Mouse (Mus musculus): Measurements from ENCODE around the gene AI854703. TPM values are rescaled to one million over a fixed set of nuclear protein-coding genes. Genes with fewer than 3 reads are reported as not detected.

Gene AI854703
- 0.24 and 0.33 TPM in 2 replicates for polyA plus RNA-seq (2012; rRNA removed)

DNA sequence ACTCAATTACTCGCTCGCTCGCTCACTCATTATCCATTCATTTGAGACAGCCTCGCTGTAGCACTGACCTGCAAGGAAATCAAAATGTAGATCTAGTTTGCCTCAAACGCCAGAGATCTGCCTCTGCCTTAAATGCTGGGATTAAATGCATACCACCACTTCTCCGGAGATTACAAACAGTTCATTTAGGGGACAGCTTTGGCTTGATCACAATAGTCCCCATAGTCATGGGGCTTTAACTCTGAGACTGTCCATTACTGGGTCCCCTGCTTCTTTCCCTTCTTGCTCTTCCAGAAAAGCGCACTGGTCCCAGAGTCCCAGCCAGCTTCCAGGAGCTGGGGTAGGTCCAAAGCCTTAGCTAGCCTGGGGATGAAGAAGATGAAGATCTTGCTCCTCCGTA is at the start of gene AI854703:
TSS of gene AI854703 (plus strand) at position 301 of the 400 bp plus-strand sequence.

DNA sequence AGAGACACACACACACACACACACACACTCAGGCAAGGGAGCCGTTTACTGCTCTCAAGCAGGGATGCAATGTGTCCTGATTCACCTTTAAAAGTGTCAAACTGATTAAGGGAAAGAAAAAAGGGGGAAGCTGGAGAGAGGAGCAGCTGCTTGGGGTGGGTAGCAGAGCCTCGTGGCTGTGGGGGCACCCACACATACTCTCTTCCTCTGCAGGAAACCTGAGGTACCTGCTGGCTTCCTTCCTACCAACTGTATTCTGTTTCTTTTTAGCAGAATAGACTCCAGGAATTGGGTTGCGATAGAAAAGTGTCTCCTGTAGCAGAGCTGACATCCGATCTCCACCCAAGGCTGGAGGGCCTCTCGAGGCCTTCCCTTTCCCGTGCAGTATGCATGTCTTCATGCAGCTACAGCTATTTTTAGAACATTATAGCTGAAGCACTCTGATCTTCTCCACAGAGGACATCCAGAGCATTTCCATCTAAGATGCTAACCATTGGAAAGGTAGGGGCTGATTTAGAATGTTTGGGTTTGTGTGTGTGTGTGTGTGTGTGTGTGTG is 37.3 kb upstream of the AI854703 start, which contains the start of gene Gm45021:
TSS of gene Gm45021 (plus strand) at position 417 of the 557 bp plus-strand sequence.

GRCm38 (mm10) chr6:48593158-48594042 is 33.2 kb upstream of the AI854703 start, which contains the start of the genes Repin1 and Gm44965:
Gene Repin1, plus strand, starts transcription at chr6:48593883.
Gene Gm44965, plus strand, starts transcription at chr6:48593941.

GRCm38 (mm10) chr6:48601271-48602079 is 25.1 kb upstream of the AI854703 start, which contains the start of gene Zfp775:
Gene Zfp775, plus strand, starts transcription at chr6:48602063.

GRCm38 (mm10) chr6:48646995-48647394 is 20.4 kb downstream of the AI854703 start, which contains the start of gene Gimap8:
Gene Gimap8, plus strand, starts transcription at chr6:48647234.

DNA sequence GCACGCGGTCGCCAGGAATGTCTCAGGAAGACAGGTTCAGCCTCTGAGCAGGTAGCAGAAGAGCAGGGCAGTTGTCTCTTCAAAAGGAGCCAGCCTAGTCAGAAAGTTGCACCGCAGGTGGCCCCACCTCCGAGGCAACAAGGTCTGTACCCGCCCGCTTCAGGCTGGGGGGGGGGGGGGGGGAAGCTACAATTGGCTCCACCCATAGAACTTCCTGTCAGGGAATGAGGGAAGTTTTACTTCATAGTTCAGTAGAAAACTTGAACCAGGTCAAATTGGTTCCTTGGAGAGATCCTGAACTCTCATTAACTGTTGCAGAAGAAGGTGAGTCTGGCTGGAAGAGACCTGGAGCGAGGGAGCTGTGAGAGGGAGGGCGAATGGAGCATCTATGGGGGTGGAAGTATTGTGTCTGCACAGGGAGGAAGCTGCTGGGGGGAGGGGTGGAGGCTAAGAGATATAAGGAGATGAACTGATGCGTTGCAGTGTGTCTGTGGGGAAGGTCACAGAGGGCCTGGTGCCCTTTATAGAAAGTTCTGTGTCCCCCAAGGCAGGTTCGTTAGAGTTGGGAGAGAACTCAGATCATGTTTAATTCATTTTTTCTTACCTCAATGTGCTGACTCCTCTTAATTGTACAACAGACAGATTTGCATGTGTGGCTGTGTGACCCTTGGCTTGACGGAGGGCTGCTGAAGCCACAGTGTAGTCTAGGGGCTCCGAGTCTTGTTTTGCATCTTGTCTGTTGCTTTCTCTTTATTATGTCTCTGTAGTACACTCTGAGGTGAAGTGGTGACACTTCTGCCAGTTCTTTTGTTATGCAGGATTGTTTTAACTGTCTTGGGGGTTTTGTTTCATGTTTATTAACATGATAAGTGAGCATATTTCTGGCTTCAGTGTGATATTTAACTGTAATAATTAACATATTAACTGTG is 49.6 kb downstream of the AI854703 start, which contains the start of gene Gimap9:
TSS of gene Gimap9 (plus strand) at position 199 of the 929 bp plus-strand sequence.

Other genes starting within 250 kb of the AI854703 start
- gene Krba1, start 231.2 kb upstream of the AI854703 start, polyA plus RNA-seq (2012; rRNA removed): 1.8 and 1.9 TPM in 2 replicates
- 1.9 and 2.2 TPM in 2 replicates for gene Zfp467, start 180.9 kb upstream of the AI854703 start, polyA plus RNA-seq (2012; rRNA removed)
- gene Sspo, start 178.5 kb upstream of the AI854703 start, polyA plus RNA-seq (2012; rRNA removed): 0.07 TPM in 2 replicates
- gene Atp6v0e2, start 89.1 kb upstream of the AI854703 start, polyA plus RNA-seq (2012; rRNA removed): 0.75 and 0.96 TPM in 2 replicates
- 2.5 and 2.8 TPM in 2 replicates for gene Lrrc61, start 72.0 kb upstream of the AI854703 start, polyA plus RNA-seq (2012; rRNA removed)
- 12.1 and 13.8 TPM in 2 replicates for gene Rarres2, start 54.0 kb upstream of the AI854703 start, polyA plus RNA-seq (2012; rRNA removed)
- 0.41 TPM in 1 of 2 replicates, not detected in the other for gene Gm45021, start 37.2 kb upstream of the AI854703 start, polyA plus RNA-seq (2012; rRNA removed)
- 5.9 and 6.6 TPM in 2 replicates for gene Repin1, start 32.9 kb upstream of the AI854703 start, polyA plus RNA-seq (2012; rRNA removed)
- not detected in 2 replicates for gene Gm44965, start 32.8 kb upstream of the AI854703 start, polyA plus RNA-seq (2012; rRNA removed)
- 0.93 and 1.00 TPM in 2 replicates for gene Zfp775, start 24.7 kb upstream of the AI854703 start, polyA plus RNA-seq (2012; rRNA removed)
- 1.4 and 1.7 TPM in 2 replicates for gene Gimap8, start 20.5 kb downstream of the AI854703 start, polyA plus RNA-seq (2012; rRNA removed)
- gene Gimap9, start 49.4 kb downstream of the AI854703 start, polyA plus RNA-seq (2012; rRNA removed): 8.1 and 8.4 TPM in 2 replicates
- 5.8 and 6.2 TPM in 2 replicates for gene Gimap4, start 57.8 kb downstream of the AI854703 start, polyA plus RNA-seq (2012; rRNA removed)
- gene Gimap6, start 81.5 kb downstream of the AI854703 start, polyA plus RNA-seq (2012; rRNA removed): 4.6 and 5.2 TPM in 2 replicates
- 0.37 and 1.2 TPM in 2 replicates for gene Gm28053, start 91.8 kb downstream of the AI854703 start, polyA plus RNA-seq (2012; rRNA removed)
- 0.06 TPM in 1 of 2 replicates, not detected in the other for gene Gimap7, start 91.9 kb downstream of the AI854703 start, polyA plus RNA-seq (2012; rRNA removed)
- 1.4 and 1.7 TPM in 2 replicates for gene Gimap1, start 112.3 kb downstream of the AI854703 start, polyA plus RNA-seq (2012; rRNA removed)
- 1.7 TPM in 2 replicates for gene Gimap5, start 119.4 kb downstream of the AI854703 start, polyA plus RNA-seq (2012; rRNA removed)
- 0.05 TPM in 2 replicates for gene Gimap3, start 144.1 kb downstream of the AI854703 start, polyA plus RNA-seq (2012; rRNA removed)
- gene Tmem176a, start 214.2 kb downstream of the AI854703 start, polyA plus RNA-seq (2012; rRNA removed): 26.8 and 36.0 TPM in 2 replicates
- 97.3 and 116 TPM in 2 replicates for gene Tmem176b, start 214.7 kb downstream of the AI854703 start, polyA plus RNA-seq (2012; rRNA removed)
- gene Aoc1, start 246.1 kb downstream of the AI854703 start, polyA plus RNA-seq (2012; rRNA removed): 0.03 TPM in 1 of 2 replicates, not detected in the other

Data from liver, embryonic 14 days (tissue).